Mouse (Mus musculus) forebrain, embryonic 11.5 days (tissue): ENCODE data around the gene Myo10. TPM values are rescaled to one million over a fixed set of nuclear protein-coding genes. Genes with fewer than 3 reads are reported as not detected.
A peak's percentile ranks its signal among the peaks of the same experiment; 100 is the strongest.
"Not testable (repeated sequence)": the region's sequence is repeated elsewhere in the genome, so short reads cannot be mapped to it uniquely, and the experiment has no call there.

ENCODE experiments used
- ATAC-seq: fragments of 200-750 bp; cut with Nextera tagmentation; replicated peaks from 2 replicates; pipeline ENCODE4 v1.8.0; 2017; ENCODE audit warnings: moderate TSS enrichment; ENCODE audit not compliant: low FRiP score
- DNase-seq: peaks from one replicate; pipeline ENCODE4 v3.0.0-alpha.2; 2017; ENCODE audit warnings: low spot score
- H3K27ac ChIP-seq: fragments of 300-500 bp; sonication (generic); 2 replicates; pipeline ENCODE4 v1.5.1; 2014; ENCODE audit warnings: low read depth, low read length
- H3K27me3 ChIP-seq: fragments of 300-500 bp; sonication (generic); 2 replicates; pipeline ENCODE4 v1.6.1; 2014; ENCODE audit warnings: mild to moderate bottlenecking, low read length, mixed read lengths; ENCODE audit not compliant: control insufficient read depth, insufficient read depth
- H3K36me3 ChIP-seq: fragments of 300-500 bp; sonication (generic); 2 replicates; pipeline ENCODE4 v1.6.1; 2014; ENCODE audit warnings: mild to moderate bottlenecking, low read length, moderate library complexity, mixed read lengths; ENCODE audit not compliant: control insufficient read depth, insufficient read depth
- H3K4me1 ChIP-seq: fragments of 300-500 bp; sonication (generic); replicated peaks from 2 replicates; pipeline ENCODE4 v1.6.1; 2014; ENCODE audit warnings: low read length, mixed read lengths; ENCODE audit not compliant: control insufficient read depth, insufficient read depth
- H3K4me2 ChIP-seq: fragments of 300-500 bp; sonication (generic); 2 replicates; pipeline ENCODE4 v1.6.1; 2014; ENCODE audit warnings: low read depth, mild to moderate bottlenecking, low read length, moderate library complexity, mixed read lengths; ENCODE audit not compliant: severe bottlenecking
- H3K4me3 ChIP-seq: fragments of 300-500 bp; sonication (generic); 2 replicates; pipeline ENCODE4 v1.5.1; 2014; ENCODE audit warnings: low read depth, low read length
- H3K9ac ChIP-seq: fragments of 300-500 bp; sonication (generic); 2 replicates; pipeline ENCODE4 v1.6.1; 2014; ENCODE audit warnings: low read length
- H3K9me3 ChIP-seq: fragments of 300-500 bp; sonication (generic); 2 replicates; pipeline ENCODE4 v1.6.1; 2016; ENCODE audit warnings: low read length, mixed read lengths; ENCODE audit not compliant: control insufficient read depth
- WGBS: fragments of 180-500 bp; shearing (Covaris S2); extraction: QIAGEN DNeasy Blood & Tissue Kit; methylation state at CpG from one replicate; pipeline ENCODE4 v1.1.7; 2014; 5-methylcytosine and 5-hydroxymethylcytosine counted together
- polyA plus RNA-seq: library from polyadenylated mRNA; unstranded; fragments of >200 nt; fragmentation: Nextera tagmentation; extraction: Ambion mirVana; gene quantifications from 2 replicates; pipeline ENCODE4 v1.2.1, GENCODE M21; 2014

Myo10 gene
- polyA plus RNA-seq, 1 experiment from 2014 or later: 72.6 TPM

DNA sequence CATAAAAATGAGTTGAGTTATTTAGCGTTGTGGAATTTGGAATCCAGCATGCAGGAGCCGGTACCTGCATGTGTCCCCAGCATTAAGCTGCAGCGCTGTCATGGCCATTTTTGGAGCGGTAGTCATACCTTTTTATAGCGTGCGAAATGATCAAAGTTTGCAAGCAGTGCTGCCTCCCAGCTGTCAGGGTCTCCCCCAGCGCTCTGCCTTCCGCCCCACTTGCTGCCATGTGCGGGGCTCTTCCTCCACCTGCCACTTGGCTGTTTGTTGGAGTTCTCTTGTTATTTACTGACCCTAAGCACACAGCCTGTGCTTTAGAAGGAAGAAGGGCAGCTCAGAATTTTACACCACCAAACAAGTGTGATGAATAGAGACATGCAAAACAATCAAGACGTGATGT, 88.6 kb downstream of the Myo10 start:
- Histone ChIP-seq H3K9me3 (no peaks in the 10 kb centered on the region), H3K36me3 (no peaks in the 10 kb centered on the region), H3K4me2 (no peak overlapping the region), H3K27me3 (no peaks in the 10 kb centered on the region), H3K4me1 (no peaks in the 10 kb centered on the region), H3K27ac (no peak overlapping the region), H3K4me3 (no peak overlapping the region), H3K9ac (no peak overlapping the region)
- 95% methylated on average over 10 of the region's 10 CpGs for WGBS
- DNase-seq (no peak), ATAC-seq (no peak)

- H3K4me3 ChIP-seq: no peak overlapping the region
- H3K4me1 ChIP-seq: no peaks in the 10 kb centered on the region
- H3K9me3 ChIP-seq: no peaks in the 10 kb centered on the region
- ATAC-seq (no peak), DNase-seq (no peak)
- no peak overlapping the region for H3K9ac ChIP-seq
- no peak overlapping the region for H3K4me2 ChIP-seq
- no peak overlapping the region for H3K27ac ChIP-seq
- H3K27me3 ChIP-seq: no peaks in the 10 kb centered on the region
- 50% methylated on average over 4 of the region's 4 CpGs for WGBS
- no peaks in the 10 kb centered on the region for H3K36me3 ChIP-seq
Measured at GRCm38 (mm10) chr15:25712877-25713276, 90.6 kb downstream of the Myo10 start.

GRCm38 (mm10) chr15:25713587-25714361, 91.4 kb downstream of the Myo10 start:
- ATAC-seq (peak; percentile 44), DNase-seq (peak; percentile 52)
- Histone ChIP-seq H3K9me3 (no peaks in the 10 kb centered on the region), H3K27ac (no peak overlapping the region), H3K4me3 (no peak overlapping the region), H3K36me3 (no peaks in the 10 kb centered on the region), H3K4me1 (no peaks in the 10 kb centered on the region), H3K9ac (no peak overlapping the region), H3K4me2 (peak overlapping the region; percentile 34; the same call in 1 of the 2 replicates), H3K27me3 (no peaks in the 10 kb centered on the region)
- WGBS: 50% methylated on average over 38 of the region's 38 CpGs

DNA sequence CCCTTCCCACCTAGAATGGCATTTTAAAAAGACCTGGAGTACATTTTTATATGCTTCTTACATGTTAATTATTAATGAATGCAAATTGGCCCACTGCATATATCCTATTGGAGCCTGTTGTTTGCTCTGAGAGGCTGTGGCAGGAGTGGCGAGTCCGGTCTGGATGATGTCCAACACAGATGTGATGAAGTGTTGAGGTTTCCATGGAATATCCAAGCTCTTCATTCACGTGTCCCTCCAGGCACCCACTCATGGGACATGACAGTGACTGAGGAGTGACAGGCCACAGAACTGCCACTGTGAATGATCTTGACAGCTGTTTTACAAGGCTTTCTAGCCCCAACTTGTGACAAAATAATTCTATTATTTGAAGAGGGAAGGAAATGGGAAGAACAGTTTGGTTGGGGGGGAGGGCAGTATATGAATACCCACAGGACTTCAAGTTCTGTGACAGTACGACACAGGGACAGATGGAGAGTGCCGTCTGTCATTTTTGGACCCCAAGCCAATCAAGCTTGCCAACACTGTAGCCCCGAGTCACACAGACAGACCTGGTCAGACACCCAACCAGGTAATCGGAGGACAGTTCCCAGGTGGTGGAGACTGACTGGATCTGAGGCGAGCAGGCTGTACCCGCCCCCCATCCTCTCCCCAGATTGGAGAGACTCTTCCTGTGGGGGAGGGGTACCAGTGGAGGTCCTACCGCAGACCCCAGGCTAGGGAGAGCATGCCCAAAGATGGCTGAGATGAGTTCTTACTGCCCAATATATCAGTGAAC, 93.1 kb downstream of the Myo10 start:
- no peaks in the 10 kb centered on the region for H3K36me3 ChIP-seq
- H3K27ac ChIP-seq: no peak overlapping the region
- H3K9me3 ChIP-seq: no peaks in the 10 kb centered on the region
- H3K27me3 ChIP-seq: no peaks in the 10 kb centered on the region
- no peak overlapping the region for H3K4me2 ChIP-seq
- ATAC-seq (no peak), DNase-seq (no peak)
- H3K4me3 ChIP-seq: no peak overlapping the region
- H3K4me1 ChIP-seq: no peaks in the 10 kb centered on the region
- H3K9ac ChIP-seq: no peak overlapping the region
- WGBS: 85% methylated on average over 10 of the region's 10 CpGs

DNA sequence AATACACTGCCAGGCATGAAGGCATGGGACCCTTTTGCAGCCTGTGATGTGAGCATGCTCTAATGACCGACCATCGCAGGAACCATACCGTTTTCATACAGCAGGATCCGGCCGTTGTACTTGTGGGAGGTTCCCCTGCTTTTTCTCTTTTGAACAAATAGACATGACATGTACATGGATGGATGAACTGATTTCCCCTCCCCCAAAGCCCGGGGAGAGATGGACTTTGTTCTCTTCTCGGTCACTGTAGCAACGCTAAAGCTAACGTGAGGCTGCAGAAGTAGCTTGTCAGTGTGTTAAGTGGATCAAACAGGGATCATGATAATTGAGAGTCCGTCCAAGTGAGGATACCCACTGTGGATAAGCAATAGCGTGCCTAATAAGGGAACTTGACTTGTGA, 93.7 kb downstream of the Myo10 start:
- Histone ChIP-seq H3K9me3 (no peaks in the 10 kb centered on the region), H3K27me3 (no peaks in the 10 kb centered on the region), H3K4me3 (no peak overlapping the region), H3K4me2 (no peak overlapping the region), H3K36me3 (no peaks in the 10 kb centered on the region), H3K4me1 (no peaks in the 10 kb centered on the region), H3K27ac (no peak overlapping the region), H3K9ac (no peak overlapping the region)
- DNase-seq: no peak
- ATAC-seq: no peak
- 65% methylated on average over 11 of the region's 11 CpGs for WGBS

GRCm38 (mm10) chr15:25717006-25717405, 94.7 kb downstream of the Myo10 start:
- H3K4me2 ChIP-seq: no peak overlapping the region
- WGBS: 29% methylated on average over 3 of the region's 3 CpGs
- no peaks in the 10 kb centered on the region for H3K9me3 ChIP-seq
- no peaks in the 10 kb centered on the region for H3K27me3 ChIP-seq
- DNase-seq (peak; percentile 85), ATAC-seq (no peak)
- no peak overlapping the region for H3K9ac ChIP-seq
- H3K36me3 ChIP-seq: no peaks in the 10 kb centered on the region
- H3K4me1 ChIP-seq: no peaks in the 10 kb centered on the region
- H3K27ac ChIP-seq: no peak overlapping the region
- no peak overlapping the region for H3K4me3 ChIP-seq

GRCm38 (mm10) chr15:25718104-25718503, 95.8 kb downstream of the Myo10 start:
- H3K4me3 ChIP-seq, H3K9me3 ChIP-seq, H3K4me1 ChIP-seq, H3K4me2 ChIP-seq, H3K27ac ChIP-seq, H3K27me3 ChIP-seq, ATAC-seq, H3K36me3 ChIP-seq, DNase-seq, H3K9ac ChIP-seq: not testable (repeated sequence)
- WGBS: 93% methylated on average over 2 of the region's 4 CpGs

GRCm38 (mm10) chr15:25719270-25719669, 96.9 kb downstream of the Myo10 start:
- no peak overlapping the region for H3K27ac ChIP-seq
- H3K36me3 ChIP-seq: no peaks in the 10 kb centered on the region
- WGBS: 75% methylated on average over 8 of the region's 8 CpGs
- no peak overlapping the region for H3K4me2 ChIP-seq
- ATAC-seq: no peak
- no peak overlapping the region for H3K9ac ChIP-seq
- no peaks in the 10 kb centered on the region for H3K4me1 ChIP-seq
- H3K9me3 ChIP-seq: no peaks in the 10 kb centered on the region
- no peak overlapping the region for H3K4me3 ChIP-seq
- DNase-seq: no peak
- H3K27me3 ChIP-seq: no peaks in the 10 kb centered on the region
